Mouse (Mus musculus): Measurements from ENCODE around the gene Secisbp2.

GRCm38 (mm10) chr13:51623678-51624077 is 27.8 kb upstream of the Secisbp2 start:
- TF ChIP-seq CTCF (conservative IDR thresholded peaks at IDR 0.05; ENCODE audit: low read length) (no peak), POU5F1 (IDR thresholded peaks at IDR 0.05; ENCODE audit: borderline replicate concordance, low read length) (no peak)
